Mouse (Mus musculus): ENCODE results near the gene Olfr167.
"Not testable (repeated sequence)": the region's sequence is repeated elsewhere in the genome, so short reads cannot be mapped to it uniquely, and the experiment has no call there.

Gene Olfr167

DNA sequence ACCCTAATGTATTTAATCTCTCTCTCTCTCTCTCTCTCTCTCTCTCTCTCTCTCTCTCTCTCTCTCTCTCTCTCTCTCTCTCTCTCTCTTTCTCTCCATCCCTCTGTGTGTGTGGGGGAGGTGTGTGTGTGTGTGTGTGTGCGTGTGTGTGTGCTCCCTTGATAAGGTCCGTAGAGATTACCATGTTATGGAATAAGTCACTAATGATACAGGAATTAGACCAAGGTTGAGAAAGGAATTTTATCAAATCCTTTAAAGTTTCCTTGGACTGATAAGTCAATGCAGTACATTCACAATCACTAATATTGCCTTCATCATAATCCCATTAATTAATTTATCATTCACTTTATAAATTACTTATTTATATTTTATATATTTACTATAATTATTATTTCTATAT, at the start of gene Olfr167:
TSS of gene Olfr167 (minus strand) at position 101 of the 400 bp plus-strand sequence.
- no peak for DNase-seq (ENCODE audit: low spot score in 2 of 2)

DNA sequence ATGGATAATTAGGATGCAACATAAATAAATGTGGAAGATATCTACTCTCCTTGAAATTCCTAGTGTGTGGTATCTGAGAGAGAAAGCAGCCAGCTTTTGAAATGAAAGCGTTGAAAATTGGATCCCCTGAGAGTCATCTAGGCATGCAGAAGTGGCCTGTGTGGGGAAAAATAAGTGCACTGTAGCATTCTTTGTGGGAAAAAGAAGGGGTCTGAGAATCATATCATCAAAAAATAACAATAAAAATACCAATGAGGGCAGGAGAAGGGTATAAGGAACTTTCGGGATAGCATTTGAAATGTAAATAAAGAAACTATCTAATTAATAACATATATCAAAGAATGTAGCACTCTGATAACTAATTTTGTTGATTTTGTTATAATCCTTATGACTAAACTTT, 49.6 kb upstream of the Olfr167 start, which contains the start of gene Olfr169:
TSS of gene Olfr169 (minus strand) at position 101 of the 400 bp plus-strand sequence.
- DNase-seq (ENCODE audit: low spot score in 2 of 2) = not testable (repeated sequence)

GRCm38 (mm10) chr16:19553429-19553828, 31.4 kb upstream of the Olfr167 start:
- not testable (repeated sequence) for DNase-seq (ENCODE audit: low spot score in 2 of 2)

- not testable (repeated sequence) for DNase-seq (ENCODE audit: low spot score in 2 of 2)
Observed at GRCm38 (mm10) chr16:19552246-19552645, 30.2 kb upstream of the Olfr167 start.

- DNase-seq (ENCODE audit: low spot score in 2 of 2) = no peak
Observed at GRCm38 (mm10) chr16:19535455-19535854, 13.4 kb upstream of the Olfr167 start, which contains the start of gene Olfr168. Gene Olfr168 (minus strand): TSS chr16:19535555.

GRCm38 (mm10) chr16:19483394-19483793, 38.7 kb downstream of the Olfr167 start, which contains the start of gene Olfr166:
Gene Olfr166 (plus strand): TSS chr16:19483694.
- DNase-seq (ENCODE audit: low spot score in 2 of 2) = no peak

- no peak for DNase-seq (ENCODE audit: low spot score in 2 of 2)
Observed at GRCm38 (mm10) chr16:19464365-19464764, 57.7 kb downstream of the Olfr167 start.
